Mouse (Mus musculus) stomach, embryonic 14.5 days (tissue): Measurements from ENCODE around the gene Zfp740. TPM values are rescaled to one million over a fixed set of nuclear protein-coding genes. Genes with fewer than 3 reads are reported as not detected.

Source experiments
- ATAC-seq: fragments of 200-750 bp; cut with Nextera tagmentation; 2 replicates; pipeline ENCODE4 v1.8.0; 2017; ENCODE audit warnings: low read depth, moderate TSS enrichment; ENCODE audit not compliant: insufficient number of reproducible peaks, insufficient read depth, low FRiP score
- H3K27ac ChIP-seq: fragments of 300-500 bp; sonication (generic); 2 replicates; pipeline ENCODE4 v1.5.1; 2014; ENCODE audit warnings: mild to moderate bottlenecking, low read length, moderate library complexity, mixed read lengths
- H3K27me3 ChIP-seq: fragments of 300-500 bp; sonication (generic); 2 replicates; pipeline ENCODE4 v1.6.1; 2014; ENCODE audit warnings: low read length, control low read depth, mixed read lengths; ENCODE audit not compliant: control insufficient read depth, insufficient read depth
- H3K36me3 ChIP-seq: fragments of 300-500 bp; sonication (generic); 2 replicates; pipeline ENCODE4 v1.6.1; 2014; ENCODE audit warnings: mild to moderate bottlenecking, control low read depth, low read length, moderate library complexity, mixed read lengths; ENCODE audit not compliant: control insufficient read depth, insufficient read depth
- H3K4me1 ChIP-seq: fragments of 300-500 bp; sonication (generic); 2 replicates; pipeline ENCODE4 v1.6.1; 2014; ENCODE audit warnings: low read length, control low read depth, mixed read lengths; ENCODE audit not compliant: control insufficient read depth, insufficient read depth
- H3K4me2 ChIP-seq: fragments of 300-500 bp; sonication (generic); replicated peaks from 2 replicates; pipeline ENCODE4 v1.6.1; 2014; ENCODE audit warnings: low read depth, low read length, control low read depth
- H3K4me3 ChIP-seq: fragments of 300-500 bp; sonication (generic); 2 replicates; pipeline ENCODE4 v1.5.1; 2014; ENCODE audit warnings: low read depth, low read length, control low read depth
- H3K9ac ChIP-seq: fragments of 300-500 bp; sonication (generic); replicated peaks from 2 replicates; pipeline ENCODE4 v1.6.1; 2014; ENCODE audit warnings: low read depth, mild to moderate bottlenecking, control low read depth, low read length, moderate library complexity, mixed read lengths
- H3K9me3 ChIP-seq: fragments of 300-500 bp; sonication (generic); 2 replicates; pipeline ENCODE4 v1.6.1; 2016; ENCODE audit warnings: low read depth, low read length, control low read depth; ENCODE audit not compliant: control insufficient read depth
- WGBS: fragments of 180-500 bp; shearing (Covaris S2); extraction: QIAGEN DNeasy Blood & Tissue Kit; methylation state at CpG from one replicate; pipeline ENCODE4 v1.1.7; 2014; 5-methylcytosine and 5-hydroxymethylcytosine counted together
- polyA plus RNA-seq: library from polyadenylated mRNA; unstranded; fragments of >200 nt; fragmentation: Nextera tagmentation; extraction: Ambion mirVana; gene quantifications from 2 replicates; pipeline ENCODE4 v1.2.1, GENCODE M21; 2014

Gene Zfp740
- polyA plus RNA-seq, 1 experiment from 2014 or later, result 54.0 TPM

DNA sequence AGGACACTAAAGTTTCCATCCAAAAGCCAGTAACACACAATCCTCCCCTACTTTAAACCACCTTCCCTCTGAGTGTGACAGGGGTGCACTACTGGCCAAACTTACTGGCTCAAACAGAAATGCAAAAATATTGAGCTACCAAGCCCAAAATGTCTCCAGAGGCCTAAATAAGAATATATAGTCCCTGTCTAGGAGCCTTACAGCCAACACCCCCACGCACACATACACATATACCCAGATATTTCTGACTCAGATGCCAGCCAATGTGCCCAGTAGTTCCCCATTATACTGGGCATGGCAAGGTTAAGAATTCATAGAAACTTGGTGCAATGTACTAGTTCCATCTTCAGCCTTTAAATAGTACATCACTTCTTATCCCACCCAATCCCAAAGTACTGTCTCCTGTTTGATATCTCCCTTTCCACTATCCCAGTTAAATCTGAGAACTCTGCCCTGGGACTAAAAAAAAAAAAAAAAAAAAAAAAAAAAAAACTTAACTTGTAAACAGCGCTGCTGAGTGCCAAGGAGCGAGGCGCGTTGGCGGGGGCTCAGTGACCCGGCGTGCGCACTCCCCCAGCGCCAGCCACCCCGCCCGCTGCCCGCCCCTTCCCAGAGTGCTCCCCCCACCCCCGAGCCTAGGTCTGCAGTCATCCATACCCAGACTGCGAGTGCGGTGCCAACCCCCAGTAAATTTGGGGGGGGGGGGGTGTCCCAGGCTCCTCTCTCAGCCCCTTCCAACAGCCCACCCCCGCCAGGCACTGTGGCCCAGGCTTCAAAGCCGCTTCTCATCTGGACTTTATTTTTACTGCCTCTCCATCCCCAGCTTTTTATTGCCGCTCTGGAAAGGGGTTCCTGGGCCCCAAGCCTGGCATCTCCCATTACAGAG is 41.5 kb downstream of the Zfp740 start:
- H3K9ac ChIP-seq, result peak overlapping the region; percentile 79
- 10% methylated on average over 19 of the region's 19 CpGs for WGBS
- ATAC-seq, result no peak

DNA sequence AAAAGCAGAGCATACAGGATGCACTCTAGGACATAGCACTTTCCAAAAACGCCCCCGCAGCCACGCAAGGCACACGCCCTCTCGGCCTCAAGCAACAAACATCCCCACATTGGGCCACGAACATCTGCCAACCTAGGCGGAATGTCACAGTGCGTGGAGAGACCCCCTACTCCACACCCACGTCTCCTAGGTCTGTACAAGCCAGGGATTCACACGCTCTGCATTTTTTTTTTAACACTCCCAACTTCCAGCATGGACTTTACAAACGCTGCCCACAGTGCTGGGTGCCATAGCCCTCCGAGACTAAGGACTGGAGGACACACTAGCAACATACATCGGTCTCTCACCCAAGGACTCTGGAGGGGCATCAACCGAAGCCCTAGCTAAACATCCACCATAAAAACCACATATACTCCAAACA is 42.4 kb downstream of the Zfp740 start:
- Histone ChIP-seq H3K36me3 (no peaks in the 10 kb centered on the region), H3K4me3 (peak overlapping the region; percentile 69), H3K9me3 (no peaks in the 10 kb centered on the region), H3K4me2 (peak overlapping the region; percentile 64), H3K9ac (peak overlapping the region; percentile 79), H3K27me3 (no peaks in the 10 kb centered on the region), H3K4me1 (peaks cover 50% of the 10 kb centered on the region), H3K27ac (peak overlapping the region; percentile 99)
- no peak for ATAC-seq
- WGBS, result 3% methylated on average over 14 of the region's 14 CpGs

More for the DNA sequence above, 41.5 kb downstream of the Zfp740 start:
- Histone ChIP-seq H3K4me2 (peak overlapping the region; percentile 64), H3K36me3 (no peaks in the 10 kb centered on the region; the same call in 1 of the 2 replicates), H3K27ac (peak overlapping the region; percentile 99; the same call in 1 of the 2 replicates), H3K9me3 (no peaks in the 10 kb centered on the region), H3K4me3 (peak overlapping the region; percentile 69), H3K27me3 (no peaks in the 10 kb centered on the region), H3K4me1 (peaks cover 44% of the 10 kb centered on the region)

DNA sequence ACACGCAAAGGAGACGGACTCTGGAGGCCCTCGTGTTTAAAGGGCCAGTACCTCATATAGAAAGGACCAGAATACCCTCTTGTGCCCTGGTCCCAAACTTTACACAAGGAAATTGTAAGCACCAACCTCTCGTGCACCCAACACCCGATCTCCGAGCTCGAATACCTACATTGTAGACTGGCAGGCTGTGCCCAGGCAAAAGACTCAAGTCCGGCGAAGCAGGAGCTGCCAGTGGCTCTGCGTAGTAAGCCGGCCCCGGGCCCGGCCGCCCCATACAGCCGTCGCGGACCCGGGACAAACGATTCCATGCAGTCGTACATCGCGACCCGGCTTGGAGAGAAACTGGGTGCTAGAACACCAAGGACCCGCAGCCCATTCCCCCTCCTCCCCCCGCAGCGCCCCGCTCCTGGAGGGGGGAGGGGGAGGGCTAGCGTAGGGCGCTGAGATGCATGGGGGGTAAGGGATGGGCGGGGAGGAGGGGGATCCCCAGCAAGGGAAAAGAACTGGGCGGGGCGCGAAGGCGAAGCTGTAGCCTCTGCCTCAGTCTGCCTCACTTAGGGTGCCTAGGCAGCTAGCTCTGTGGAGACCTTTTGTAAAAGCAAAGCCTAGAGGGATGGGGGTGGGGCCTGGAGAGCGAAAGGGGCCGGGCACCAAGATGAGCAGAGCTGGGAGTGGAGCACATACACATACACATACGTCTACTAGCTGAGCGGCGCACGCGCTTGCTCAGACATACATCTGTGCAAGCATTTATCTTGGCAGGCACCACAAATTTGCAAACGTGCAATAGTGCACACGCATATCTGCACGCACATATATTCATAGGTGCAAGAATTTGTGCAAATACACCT is 43.1 kb downstream of the Zfp740 start:
- H3K27me3 ChIP-seq, result no peaks in the 10 kb centered on the region
- peak overlapping the region; percentile 99 for H3K27ac ChIP-seq
- no peaks in the 10 kb centered on the region for H3K9me3 ChIP-seq
- H3K36me3 ChIP-seq, result no peaks in the 10 kb centered on the region
- H3K9ac ChIP-seq, result peak overlapping the region; percentile 79
- 2% methylated on average over 42 of the region's 44 CpGs for WGBS
- H3K4me2 ChIP-seq, result peak overlapping the region; percentile 64
- H3K4me1 ChIP-seq, result peaks cover 53% of the 10 kb centered on the region
- H3K4me3 ChIP-seq, result peak overlapping the region; percentile 69
- peak; percentile 61; the same call in 1 of the 2 replicates for ATAC-seq

- H3K9ac ChIP-seq, result peak overlapping the region; percentile 79
- WGBS, result under 1% methylated on average over 34 of the region's 35 CpGs
- no peaks in the 10 kb centered on the region for H3K36me3 ChIP-seq
- peaks cover 53% of the 10 kb centered on the region for H3K4me1 ChIP-seq
- ATAC-seq, result peak; percentile 69
- H3K9me3 ChIP-seq, result no peaks in the 10 kb centered on the region
- H3K27ac ChIP-seq, result peak overlapping the region; percentile 99
- H3K4me2 ChIP-seq, result peak overlapping the region; percentile 64
- no peaks in the 10 kb centered on the region for H3K27me3 ChIP-seq
- peak overlapping the region; percentile 69 for H3K4me3 ChIP-seq
Measured at GRCm38 (mm10) chr15:102246866-102247251, 43.8 kb downstream of the Zfp740 start.

GRCm38 (mm10) chr15:102247252-102248130 is 44.4 kb downstream of the Zfp740 start:
- H3K4me1 ChIP-seq, result peaks cover 52% of the 10 kb centered on the region
- peak overlapping the region; percentile 64 for H3K4me2 ChIP-seq
- peak overlapping the region; percentile 99 for H3K27ac ChIP-seq
- peak overlapping the region; percentile 43 for H3K9ac ChIP-seq
- H3K4me3 ChIP-seq, result peak overlapping the region; percentile 69
- peak; percentile 61 for ATAC-seq
- no peaks in the 10 kb centered on the region for H3K27me3 ChIP-seq
- no peaks in the 10 kb centered on the region for H3K9me3 ChIP-seq
- peaks cover 2% of the 10 kb centered on the region; the same call in 1 of the 2 replicates for H3K36me3 ChIP-seq
- WGBS, result under 1% methylated on average over 58 of the region's 65 CpGs

DNA sequence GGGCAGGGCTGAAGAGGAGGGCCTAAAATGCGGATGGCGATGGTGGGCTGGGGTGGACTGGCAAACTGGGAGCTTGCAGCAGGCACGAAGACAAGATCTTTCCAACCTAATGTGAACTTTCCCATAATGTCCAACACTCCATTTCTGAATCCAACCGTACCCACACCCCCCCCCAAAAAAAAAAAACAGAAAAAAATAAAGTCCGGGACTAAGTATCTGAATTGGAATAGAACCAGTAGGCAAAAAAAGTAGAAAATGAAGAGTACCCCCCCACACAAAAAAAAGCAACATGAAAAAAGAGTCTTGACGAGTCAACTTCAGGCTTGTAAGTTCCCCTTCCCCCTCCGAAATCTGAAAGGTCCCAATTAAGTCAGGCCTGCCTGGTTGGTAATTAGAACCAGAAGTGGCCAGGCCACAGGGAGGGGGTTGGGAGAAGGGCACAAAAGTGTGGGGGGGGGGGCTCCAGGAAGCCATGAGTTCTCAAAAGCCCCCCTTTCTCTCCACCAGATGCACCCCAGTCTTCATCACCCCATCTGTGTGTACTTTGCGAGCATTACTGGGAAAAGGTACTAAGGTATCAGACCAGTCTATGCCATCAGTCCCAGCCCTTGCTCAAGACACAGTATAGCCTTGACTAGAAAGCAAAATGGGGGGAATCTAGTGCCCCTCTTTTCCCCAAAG is 45.2 kb downstream of the Zfp740 start:
- H3K27me3 ChIP-seq, result no peaks in the 10 kb centered on the region
- 13% methylated on average over 8 of the region's 8 CpGs for WGBS
- peak overlapping the region; percentile 43; the same call in 1 of the 2 replicates for H3K9ac ChIP-seq
- H3K9me3 ChIP-seq, result no peaks in the 10 kb centered on the region
- H3K4me3 ChIP-seq, result peak overlapping the region; percentile 69
- ATAC-seq, result no peak
- H3K27ac ChIP-seq, result peak overlapping the region; percentile 99
- peaks cover 5% of the 10 kb centered on the region; the same call in 1 of the 2 replicates for H3K36me3 ChIP-seq
- H3K4me1 ChIP-seq, result peaks cover 45% of the 10 kb centered on the region
- peak overlapping the region; percentile 64 for H3K4me2 ChIP-seq

DNA sequence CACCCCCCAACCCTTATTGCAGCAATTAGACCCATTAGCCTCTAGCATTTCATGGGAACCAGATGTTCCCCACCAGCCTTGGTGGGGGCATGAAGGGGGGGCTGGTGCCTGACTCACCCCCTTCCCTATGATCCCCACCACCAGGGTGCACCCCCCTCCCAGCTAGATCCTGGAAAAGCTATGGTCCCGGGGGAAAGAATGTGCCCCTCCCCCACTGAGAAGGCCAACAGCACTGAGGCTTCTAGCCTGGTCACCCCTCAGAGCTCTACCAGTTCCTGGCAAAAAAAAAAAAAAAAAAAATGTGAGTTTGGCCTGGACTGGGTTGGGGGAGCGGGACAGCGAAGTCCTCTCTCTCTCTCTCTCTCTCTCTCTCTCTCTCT is 45.8 kb downstream of the Zfp740 start:
- peak overlapping the region; percentile 10; the same call in 1 of the 2 replicates for H3K4me3 ChIP-seq
- peaks cover 39% of the 10 kb centered on the region for H3K4me1 ChIP-seq
- ATAC-seq, result no peak
- H3K27me3 ChIP-seq, result no peaks in the 10 kb centered on the region
- H3K36me3 ChIP-seq, result peaks cover 5% of the 10 kb centered on the region; the same call in 1 of the 2 replicates
- H3K9ac ChIP-seq, result no peak overlapping the region
- H3K4me2 ChIP-seq, result peak overlapping the region; percentile 64
- WGBS, result 10% methylated on average over 3 of the region's 3 CpGs
- peak overlapping the region; percentile 99 for H3K27ac ChIP-seq
- no peaks in the 10 kb centered on the region for H3K9me3 ChIP-seq
